Mouse (Mus musculus) T-cell, adult 2 months (primary cell): ENCODE measurements at regions not wholly inside any gene's neighbourhood (a gene's known extent, or its start where the extent isn't known, plus 50 kb on each side); places are given as distances from the start of the nearest gene placed in this dataset.

Source experiments
- DNase-seq: peaks from one replicate; pipeline ENCODE4 v3.0.0; 2022; ENCODE audit warnings: low spot score

GRCm38 (mm10) chr13:107078085-107078484 is 56.2 kb upstream of the Kif2a start:
- DNase-seq, result no peak

GRCm38 (mm10) chr13:107074917-107075316 is 53.0 kb upstream of the Kif2a start:
- DNase-seq, result no peak

GRCm38 (mm10) chr13:107073039-107073620 is 51.2 kb upstream of the Kif2a start:
- no peak for DNase-seq

GRCm38 (mm10) chr13:107072345-107073038 is 50.6 kb upstream of the Kif2a start:
- DNase-seq, result no peak
